Mouse (Mus musculus) midbrain, embryonic 16.5 days (tissue): ENCODE data around the gene Dydc1. TPM values are rescaled to one million over a fixed set of nuclear protein-coding genes. Genes with fewer than 3 reads are reported as not detected.
"Not testable (repeated sequence)": the region's sequence is repeated elsewhere in the genome, so short reads cannot be mapped to it uniquely, and the experiment has no call there.

Source experiments
- ATAC-seq: fragments of 200-750 bp; cut with Nextera tagmentation; 2 replicates; pipeline ENCODE4 v1.8.0; 2017; ENCODE audit warnings: moderate TSS enrichment
- H3K27ac ChIP-seq: fragments of 300-500 bp; sonication (generic); 2 replicates; pipeline ENCODE4 v1.5.1; 2014; ENCODE audit warnings: mild to moderate bottlenecking, low read length, mixed read lengths
- H3K27me3 ChIP-seq: fragments of 300-500 bp; sonication (generic); 2 replicates; pipeline ENCODE4 v1.6.1; 2014; ENCODE audit warnings: low read depth, low read length, mixed read lengths; ENCODE audit not compliant: control insufficient read depth, insufficient read depth
- H3K36me3 ChIP-seq: fragments of 300-500 bp; sonication (generic); 2 replicates; pipeline ENCODE4 v1.6.1; 2014; ENCODE audit warnings: mild to moderate bottlenecking, low read length, moderate library complexity, mixed read lengths; ENCODE audit not compliant: control insufficient read depth, insufficient read depth
- H3K4me1 ChIP-seq: fragments of 300-500 bp; sonication (generic); 2 replicates; pipeline ENCODE4 v1.6.1; 2014; ENCODE audit warnings: mild to moderate bottlenecking, low read length, mixed read lengths; ENCODE audit not compliant: control insufficient read depth, insufficient read depth
- H3K4me2 ChIP-seq: fragments of 300-500 bp; sonication (generic); 2 replicates; pipeline ENCODE4 v1.6.1; 2014; ENCODE audit warnings: mild to moderate bottlenecking, low read length, mixed read lengths
- H3K4me3 ChIP-seq: fragments of 300-500 bp; sonication (generic); 2 replicates; pipeline ENCODE4 v1.5.1; 2014; ENCODE audit warnings: low read depth, mild to moderate bottlenecking, low read length, moderate library complexity, mixed read lengths
- H3K9ac ChIP-seq: fragments of 300-500 bp; sonication (generic); 2 replicates; pipeline ENCODE4 v1.6.1; 2014; ENCODE audit warnings: low read depth, low read length, mixed read lengths
- H3K9me3 ChIP-seq: fragments of 300-500 bp; sonication (generic); replicated peaks from 2 replicates; pipeline ENCODE4 v1.6.1; 2014; ENCODE audit warnings: mild to moderate bottlenecking, low read length, mixed read lengths; ENCODE audit not compliant: control insufficient read depth, poor library complexity, severe bottlenecking
- WGBS: fragments of 180-500 bp; shearing (Covaris S2); extraction: QIAGEN DNeasy Blood & Tissue Kit; methylation state at CpG from one replicate; pipeline ENCODE4 v1.1.7; 2014; 5-methylcytosine and 5-hydroxymethylcytosine counted together
- polyA plus RNA-seq: library from polyadenylated mRNA; unstranded; fragments of >200 nt; fragmentation: Nextera tagmentation; extraction: Ambion mirVana; gene quantifications from 2 replicates; pipeline ENCODE4 v1.2.1, GENCODE M21; 2015

The Dydc1 gene
- polyA plus RNA-seq, 1 experiment from 2014 or later: not detected

GRCm38 (mm10) chr14:41050471-41050870, 22.2 kb upstream of the Dydc1 start:
- no peaks in the 10 kb centered on the region for H3K27me3 ChIP-seq
- ATAC-seq: no peak
- no peaks in the 10 kb centered on the region for H3K36me3 ChIP-seq
- no peak overlapping the region for H3K4me3 ChIP-seq
- H3K27ac ChIP-seq: no peak overlapping the region
- WGBS: 81% methylated on average over 6 of the region's 6 CpGs
- no peaks in the 10 kb centered on the region for H3K9me3 ChIP-seq
- no peak overlapping the region for H3K4me2 ChIP-seq
- no peaks in the 10 kb centered on the region for H3K4me1 ChIP-seq
- no peak overlapping the region for H3K9ac ChIP-seq

GRCm38 (mm10) chr14:41052481-41052880, 20.2 kb upstream of the Dydc1 start:
- Histone ChIP-seq H3K27me3 (no peaks in the 10 kb centered on the region), H3K36me3 (no peaks in the 10 kb centered on the region), H3K9ac (no peak overlapping the region), H3K4me2 (no peak overlapping the region), H3K9me3 (no peaks in the 10 kb centered on the region), H3K4me3 (no peak overlapping the region), H3K27ac (no peak overlapping the region), H3K4me1 (no peaks in the 10 kb centered on the region)
- ATAC-seq: no peak
- WGBS: 79% methylated on average over 5 of the region's 5 CpGs

GRCm38 (mm10) chr14:41053190-41053589, 19.5 kb upstream of the Dydc1 start:
- H3K4me1 ChIP-seq, H3K36me3 ChIP-seq, H3K4me3 ChIP-seq, H3K9me3 ChIP-seq, H3K4me2 ChIP-seq, H3K9ac ChIP-seq, H3K27me3 ChIP-seq, H3K27ac ChIP-seq, ATAC-seq: not testable (repeated sequence)
- WGBS: 72% methylated on average over 3 of the region's 4 CpGs

- Histone ChIP-seq H3K9me3 (no peaks in the 10 kb centered on the region), H3K4me1 (no peaks in the 10 kb centered on the region), H3K27ac (no peak overlapping the region), H3K36me3 (no peaks in the 10 kb centered on the region), H3K4me2 (no peak overlapping the region), H3K27me3 (no peaks in the 10 kb centered on the region), H3K4me3 (no peak overlapping the region), H3K9ac (no peak overlapping the region)
- 89% methylated on average over 1 of the region's 2 CpGs for WGBS
- no peak for ATAC-seq
Observed at GRCm38 (mm10) chr14:41065168-41065567, 7.5 kb upstream of the Dydc1 start.

DNA sequence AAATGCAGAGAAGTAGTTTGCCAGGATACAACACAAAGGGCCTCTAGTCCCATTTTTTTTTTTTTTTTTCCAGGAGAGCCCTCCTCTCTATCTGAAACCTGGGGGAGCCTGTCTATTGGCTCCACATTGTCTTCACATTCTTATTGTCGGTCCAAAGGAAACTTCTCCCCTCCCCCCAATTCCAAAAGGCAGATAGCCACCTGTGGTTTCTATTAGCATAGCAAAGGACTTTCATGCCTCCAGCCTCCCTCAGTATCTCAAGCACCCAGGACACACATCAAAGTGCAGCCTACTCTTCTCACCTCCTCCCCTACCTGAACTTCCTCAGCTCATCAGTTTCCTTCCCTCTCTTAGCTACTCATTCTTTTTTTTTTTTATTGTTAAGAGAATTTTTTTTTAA, 6.3 kb upstream of the Dydc1 start:
- no peaks in the 10 kb centered on the region for H3K4me1 ChIP-seq
- H3K9me3 ChIP-seq: no peaks in the 10 kb centered on the region
- no peak overlapping the region for H3K27ac ChIP-seq
- H3K36me3 ChIP-seq: no peaks in the 10 kb centered on the region
- 0% methylated on average over 1 of the region's 1 CpGs for WGBS
- no peak overlapping the region for H3K4me2 ChIP-seq
- H3K4me3 ChIP-seq: no peak overlapping the region
- H3K27me3 ChIP-seq: no peaks in the 10 kb centered on the region
- no peak overlapping the region for H3K9ac ChIP-seq
- ATAC-seq: no peak

- Histone ChIP-seq H3K4me1 (no peaks in the 10 kb centered on the region), H3K9me3 (no peaks in the 10 kb centered on the region), H3K9ac (no peak within 1 kb of the TSS), H3K27ac (no peak within 1 kb of the TSS), H3K4me3 (no peak within 1 kb of the TSS), H3K4me2 (no peak within 1 kb of the TSS), H3K27me3 (no peaks in the 10 kb centered on the region), H3K36me3 (no peaks in the 10 kb centered on the region)
- ATAC-seq: no peak
Observed at GRCm38 (mm10) chr14:41069108-41069507, 3.6 kb upstream of the Dydc1 start, which contains the start of gene Dydc2. Gene Dydc2, minus strand, starts transcription at chr14:41069208.

DNA sequence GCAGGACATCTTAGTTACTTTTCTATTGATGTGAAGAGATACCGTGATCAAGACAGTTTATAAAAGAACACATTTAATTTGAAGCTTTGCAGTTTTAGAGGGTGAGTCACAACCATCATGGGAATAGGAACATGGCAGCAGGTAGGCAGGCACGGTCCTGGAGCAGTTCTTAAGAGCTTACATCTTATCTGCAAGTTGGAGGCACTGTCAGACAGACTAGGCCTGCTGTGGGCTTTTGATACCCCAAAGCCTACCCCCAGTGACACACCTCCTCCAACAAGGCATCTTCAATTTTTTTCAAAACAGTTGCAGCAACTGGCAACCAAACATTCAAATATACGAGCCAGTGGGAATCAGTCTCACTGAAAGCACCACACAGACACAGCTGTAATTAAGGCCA, 2.4 kb upstream of the Dydc1 start:
- Histone ChIP-seq H3K4me3 (no peak overlapping the region), H3K27ac (no peak overlapping the region), H3K9me3 (no peaks in the 10 kb centered on the region), H3K27me3 (no peaks in the 10 kb centered on the region), H3K4me1 (no peaks in the 10 kb centered on the region), H3K9ac (no peak overlapping the region), H3K36me3 (no peaks in the 10 kb centered on the region), H3K4me2 (no peak overlapping the region)
- 69% methylated on average over 3 of the region's 3 CpGs for WGBS
- no peak for ATAC-seq

DNA sequence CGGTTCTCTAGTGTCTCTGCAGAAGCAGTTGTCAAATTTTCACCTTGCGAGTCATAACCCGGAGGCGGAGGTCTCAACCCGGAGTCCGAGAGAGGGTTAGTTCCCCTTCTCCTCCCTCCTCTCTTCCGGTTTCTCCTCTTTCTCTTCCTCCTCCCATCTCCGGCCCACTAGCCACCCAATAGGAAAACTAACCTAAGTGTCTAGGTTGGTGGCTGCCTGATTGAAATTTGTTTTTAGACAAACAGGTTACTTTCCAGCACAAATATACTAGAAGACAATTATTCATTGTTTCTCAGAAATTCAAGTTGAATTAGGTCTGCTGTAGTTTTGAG, 199 bp downstream of the Dydc1 start:
- no peak overlapping the region for H3K27ac ChIP-seq
- H3K9me3 ChIP-seq: no peaks in the 10 kb centered on the region
- no peak for ATAC-seq
- H3K4me2 ChIP-seq: peak overlapping the region; percentile 55
- H3K27me3 ChIP-seq: no peaks in the 10 kb centered on the region
- WGBS: 1% methylated on average over 8 of the region's 8 CpGs
- H3K36me3 ChIP-seq: no peaks in the 10 kb centered on the region
- H3K4me1 ChIP-seq: no peaks in the 10 kb centered on the region
- peak overlapping the region; percentile 17; the same call in 1 of the 2 replicates for H3K9ac ChIP-seq
- H3K4me3 ChIP-seq: peak overlapping the region; percentile 43

DNA sequence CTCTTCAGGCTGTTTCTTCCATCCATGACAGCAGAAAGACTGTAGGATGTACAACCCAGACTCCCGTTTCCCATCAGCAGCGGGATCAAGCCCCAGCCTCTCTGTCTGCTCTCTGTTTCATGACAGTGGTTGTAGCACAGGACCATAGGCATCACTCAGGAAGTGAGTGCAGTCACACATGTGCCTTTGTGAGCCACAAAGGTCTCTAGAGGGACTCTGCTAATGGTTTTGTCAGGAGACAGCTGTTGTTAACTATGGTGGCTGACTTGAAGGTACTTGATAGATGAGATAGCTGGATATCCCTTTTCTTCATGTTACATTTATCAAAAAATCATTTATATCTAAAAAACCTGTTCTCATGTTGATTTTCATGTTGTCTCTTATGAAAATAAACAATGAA, 9.7 kb downstream of the Dydc1 start:
- Histone ChIP-seq H3K4me3 (no peak overlapping the region), H3K4me2 (no peak overlapping the region), H3K27me3 (no peaks in the 10 kb centered on the region), H3K4me1 (no peaks in the 10 kb centered on the region), H3K36me3 (no peaks in the 10 kb centered on the region), H3K27ac (no peak overlapping the region), H3K9ac (no peak overlapping the region), H3K9me3 (no peaks in the 10 kb centered on the region)
- ATAC-seq: no peak
- 91% methylated on average over 2 of the region's 2 CpGs for WGBS

DNA sequence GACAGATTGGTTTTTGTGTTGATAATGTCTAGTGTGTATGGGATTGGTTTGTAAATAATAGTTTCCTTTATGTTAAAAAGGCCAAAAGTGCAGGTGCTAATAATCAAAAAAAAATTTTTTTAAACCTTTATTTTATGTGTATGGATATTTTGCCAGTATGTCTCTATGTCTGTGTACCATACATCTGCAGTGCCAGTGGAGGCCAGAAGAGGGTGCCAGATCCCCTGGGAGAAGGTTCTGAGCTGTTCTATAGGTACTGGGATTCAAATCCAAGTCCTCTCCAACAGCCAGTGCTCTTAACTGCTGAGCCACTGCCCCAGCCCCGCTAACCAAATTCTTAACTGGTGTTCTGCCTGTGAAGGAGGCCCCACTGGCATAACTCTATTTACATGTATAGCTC, 14.8 kb downstream of the Dydc1 start:
- no peaks in the 10 kb centered on the region for H3K27me3 ChIP-seq
- ATAC-seq: no peak
- 89% methylated on average over 1 of the region's 1 CpGs for WGBS
- H3K9me3 ChIP-seq: no peaks in the 10 kb centered on the region
- H3K9ac ChIP-seq: no peak overlapping the region
- no peak overlapping the region for H3K4me3 ChIP-seq
- no peak overlapping the region for H3K4me2 ChIP-seq
- H3K27ac ChIP-seq: no peak overlapping the region
- H3K4me1 ChIP-seq: no peaks in the 10 kb centered on the region
- H3K36me3 ChIP-seq: no peaks in the 10 kb centered on the region
